Mouse (Mus musculus) liver, embryonic 14.5 days (tissue): ENCODE results near the gene Ier2.

ENCODE experiments used
- CTCF ChIP-seq: IDR thresholded peaks from 2 replicates; pipeline ENCODE4 v1.5.1; 2016; ENCODE audit warnings: antibody characterized with exemption, low read depth, control low read depth
- EP300 ChIP-seq: IDR thresholded peaks from 2 replicates; pipeline ENCODE4 v1.6.1; 2016; ENCODE audit warnings: antibody characterized with exemption, low read depth

DNA sequence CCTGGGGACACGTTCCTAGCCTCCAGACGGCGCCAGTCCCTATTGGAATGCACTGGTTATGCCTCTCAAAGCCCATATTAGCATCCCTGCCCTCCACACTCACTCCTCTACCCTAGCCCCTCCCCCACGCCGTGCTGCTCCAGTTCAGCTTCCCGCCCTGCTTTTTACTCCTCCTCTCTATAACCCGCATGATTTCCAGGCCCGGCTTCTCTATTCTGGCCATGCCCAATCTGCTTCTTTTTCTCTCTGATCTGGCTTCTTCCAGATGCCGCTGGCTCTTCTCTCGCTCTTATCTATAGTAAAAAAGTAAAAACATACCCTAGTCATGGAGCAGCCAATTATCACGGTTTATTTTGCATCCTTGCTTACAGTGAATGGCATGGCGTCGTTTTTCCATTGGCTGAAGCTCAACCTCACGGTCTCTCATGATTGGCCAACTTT lies 15.2 kb downstream of the Ier2 start:
- TF ChIP-seq EP300 (no peak), CTCF (peak; percentile 25; the same call in 1 of the 2 replicates)
